Mouse (Mus musculus) bone marrow macrophage, adult 2 months (primary cell): Measurements from ENCODE around the gene Ube4b. TPM values are rescaled to one million over a fixed set of nuclear protein-coding genes. Genes with fewer than 3 reads are reported as not detected.

Experiments
- H3K27ac ChIP-seq: 2 replicates; pipeline ENCODE4 v1.5.1; 2012; ENCODE audit warnings: low read depth, low read length; ENCODE audit not compliant: insufficient read depth
- H3K4me1 ChIP-seq: 2 replicates; pipeline ENCODE4 v1.6.1; 2012; ENCODE audit warnings: low read length; ENCODE audit not compliant: control insufficient read depth, insufficient read depth
- H3K4me3 ChIP-seq: 2 replicates; pipeline ENCODE4 v1.5.1; 2012; ENCODE audit warnings: mild to moderate bottlenecking, low read length, moderate library complexity; ENCODE audit not compliant: insufficient read depth
- CTCF ChIP-seq: IDR thresholded peaks from 2 replicates; pipeline ENCODE4 v1.5.1; 2012; ENCODE audit warnings: low read depth, mild to moderate bottlenecking, low read length, moderate library complexity
- POLR2A ChIP-seq: IDR thresholded peaks from 2 replicates; pipeline ENCODE4 v1.6.1; 2012; ENCODE audit warnings: mild to moderate bottlenecking, low read depth, low read length, borderline replicate concordance
- polyA plus RNA-seq: library from polyadenylated mRNA; stranded (reverse); fragments of >200 nt; gene quantifications from 2 replicates; pipeline ENCODE4 v1.2.4, GENCODE M21; 2012; ENCODE audit not compliant: missing spikeins, insufficient read depth, insufficient read length

Ube4b gene
- polyA plus RNA-seq, 1 experiment, result 49.6 TPM

DNA sequence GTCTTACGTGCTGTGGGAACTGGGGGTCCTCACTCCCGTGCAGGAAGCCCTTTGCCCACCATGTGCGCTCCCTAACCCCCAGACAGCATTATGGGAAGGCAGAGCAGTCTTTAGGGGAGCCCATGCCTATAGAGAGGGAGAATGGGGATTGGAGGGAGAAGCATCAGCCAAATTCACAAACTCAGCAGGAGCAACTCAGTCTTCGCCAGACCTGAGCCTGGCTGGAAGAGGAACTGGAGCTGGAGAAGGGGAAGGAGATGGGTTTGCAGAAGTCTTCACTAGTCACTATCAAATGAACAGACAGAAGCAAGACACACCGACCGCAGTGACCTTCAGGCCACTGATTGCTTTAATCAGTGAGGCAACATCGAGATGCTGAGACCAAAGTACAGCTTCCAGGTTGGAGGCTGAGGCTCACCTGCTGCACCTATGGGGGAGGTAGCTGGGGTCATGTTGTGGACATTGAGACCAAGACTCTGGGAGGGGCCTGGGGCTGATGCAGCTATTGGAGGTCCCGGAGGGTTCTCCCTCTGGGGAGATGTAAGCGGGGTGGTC lies 28.3 kb downstream of the Ube4b start:
- Histone ChIP-seq H3K27ac (no peak overlapping the region), H3K4me3 (no peak overlapping the region)
- no peak for TF ChIP-seq CTCF

GRCm38 (mm10) chr4:149396433-149397306 lies 29.9 kb downstream of the Ube4b start:
- H3K27ac ChIP-seq, result no peak overlapping the region
- peaks cover 29% of the 10 kb centered on the region for H3K4me1 ChIP-seq
- no peak overlapping the region for H3K4me3 ChIP-seq
- no peak for TF ChIP-seq CTCF
- TF ChIP-seq POLR2A, result no peak

More for the DNA sequence above, 28.3 kb downstream of the Ube4b start:
- peaks cover 39% of the 10 kb centered on the region for H3K4me1 ChIP-seq

- TF ChIP-seq POLR2A (no peak), CTCF (no peak)
- H3K27ac ChIP-seq, result no peak overlapping the region
These were observed 31.0 kb downstream of the Ube4b start for GRCm38 (mm10) chr4:149395581-149395980.

GRCm38 (mm10) chr4:149394292-149394691 lies 32.3 kb downstream of the Ube4b start:
- no peak for TF ChIP-seq CTCF
- no peak for TF ChIP-seq POLR2A
- Histone ChIP-seq H3K4me3 (no peak overlapping the region), H3K27ac (no peak overlapping the region), H3K4me1 (peaks cover 12% of the 10 kb centered on the region)

More at GRCm38 (mm10) chr4:149395581-149395980, 31.0 kb downstream of the Ube4b start:
- Histone ChIP-seq H3K4me1 (peaks cover 19% of the 10 kb centered on the region), H3K4me3 (no peak overlapping the region)

DNA sequence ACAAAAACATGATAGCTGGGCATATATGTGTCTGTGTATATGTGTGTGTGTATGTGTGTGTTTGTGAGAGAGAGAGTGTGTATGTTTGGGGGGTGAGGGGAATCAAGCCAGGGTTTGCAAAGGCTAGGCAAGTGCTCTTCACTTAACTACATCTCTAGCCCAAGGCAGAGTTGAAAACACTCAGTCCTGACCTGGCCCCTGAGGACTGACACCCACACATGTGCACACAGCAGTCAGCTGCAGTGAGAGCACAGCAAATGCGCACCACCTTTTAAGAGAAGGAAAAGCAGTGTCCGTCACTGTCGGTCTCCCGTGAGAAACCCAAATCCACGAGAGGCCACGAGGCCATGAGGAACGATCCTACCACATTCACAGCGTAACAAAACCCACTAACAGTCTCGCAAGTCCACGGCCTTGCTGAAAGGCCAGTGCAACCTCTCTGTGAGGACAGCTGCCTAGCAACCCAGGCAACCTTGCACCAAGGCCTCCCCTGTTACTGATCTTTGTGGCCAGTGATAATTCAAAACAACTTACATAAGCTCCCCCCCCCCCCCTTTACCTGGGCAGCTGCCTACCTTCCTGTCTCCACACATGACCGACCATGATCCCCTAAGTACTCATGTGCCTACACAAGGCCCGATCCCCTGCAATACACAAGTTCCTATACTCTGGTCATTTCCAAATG lies 33.1 kb downstream of the Ube4b start:
- no peak overlapping the region for H3K27ac ChIP-seq
- no peak for TF ChIP-seq CTCF
- TF ChIP-seq POLR2A, result no peak

DNA sequence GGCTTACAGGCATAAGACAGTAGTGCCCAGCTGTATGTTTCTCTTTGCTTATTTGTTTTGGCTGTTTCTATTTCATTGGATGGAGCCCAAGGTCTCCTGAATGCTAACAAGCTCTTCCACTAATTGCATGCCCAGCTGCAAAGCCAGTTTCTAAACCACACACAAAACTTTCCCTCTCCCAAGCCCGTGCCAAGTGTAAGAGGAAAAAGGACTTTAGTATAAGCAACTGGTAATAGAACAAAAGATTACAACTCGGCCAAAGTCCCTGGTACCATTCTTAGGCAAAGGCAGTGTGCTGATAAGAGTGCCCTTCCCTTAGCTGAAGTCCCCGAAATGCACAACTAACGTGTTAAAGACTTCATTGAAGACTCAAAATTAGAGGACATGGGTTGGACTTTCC lies 34.2 kb downstream of the Ube4b start:
- no peak overlapping the region for H3K4me3 ChIP-seq
- no peaks in the 10 kb centered on the region for H3K4me1 ChIP-seq
- TF ChIP-seq POLR2A (no peak), CTCF (no peak)
- H3K27ac ChIP-seq, result no peak overlapping the region

More for the DNA sequence above, 33.1 kb downstream of the Ube4b start:
- Histone ChIP-seq H3K4me1 (peaks cover 6% of the 10 kb centered on the region), H3K4me3 (no peak overlapping the region)

DNA sequence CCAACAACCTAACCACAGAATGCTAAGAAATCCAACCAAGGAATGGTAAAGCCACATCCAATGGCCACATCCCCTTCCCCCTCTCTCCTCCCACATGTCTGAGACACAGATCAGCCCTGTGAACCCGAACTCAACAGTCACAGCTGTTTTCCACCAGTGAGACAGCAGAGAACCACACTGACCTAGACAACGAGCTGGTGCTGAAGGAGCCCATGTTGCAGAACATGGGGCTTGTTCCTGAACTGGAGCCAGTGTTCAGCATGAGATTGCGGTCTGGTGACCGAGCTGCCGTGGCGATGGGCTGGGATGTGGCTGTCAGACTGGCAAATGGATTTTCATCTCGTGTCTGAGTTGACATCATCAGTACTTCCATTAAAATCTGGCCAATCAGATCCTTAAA lies 45.5 kb downstream of the Ube4b start:
- TF ChIP-seq POLR2A (no peak), CTCF (no peak)
- Histone ChIP-seq H3K4me1 (no peaks in the 10 kb centered on the region), H3K4me3 (no peak overlapping the region), H3K27ac (no peak overlapping the region)

DNA sequence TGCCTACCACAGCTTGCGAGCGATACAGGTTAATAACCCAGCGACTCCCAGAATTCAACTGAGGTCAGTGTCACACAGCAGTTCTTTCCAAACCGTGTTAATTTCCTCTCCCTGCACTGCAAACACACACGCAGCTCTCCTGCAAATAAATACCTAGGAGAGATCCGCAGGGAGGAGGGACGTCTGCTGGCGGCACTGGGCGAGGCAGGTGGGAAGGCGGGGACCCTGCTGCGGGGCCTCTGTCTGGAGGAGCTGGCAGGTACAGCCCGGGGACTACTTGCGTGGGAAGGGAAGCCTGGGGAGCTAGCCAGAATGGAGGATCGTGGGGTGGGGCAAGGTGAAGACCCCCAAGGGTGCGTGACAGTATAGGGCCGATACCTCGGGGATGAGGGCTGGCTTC lies 46.7 kb downstream of the Ube4b start:
- H3K4me1 ChIP-seq, result no peaks in the 10 kb centered on the region
- no peak overlapping the region for H3K4me3 ChIP-seq
- no peak for TF ChIP-seq CTCF
- no peak for TF ChIP-seq POLR2A
- H3K27ac ChIP-seq, result no peak overlapping the region

GRCm38 (mm10) chr4:149378819-149379218 lies 47.7 kb downstream of the Ube4b start:
- Histone ChIP-seq H3K27ac (no peak overlapping the region), H3K4me3 (no peak overlapping the region), H3K4me1 (no peaks in the 10 kb centered on the region)
- no peak for TF ChIP-seq CTCF
- no peak for TF ChIP-seq POLR2A

DNA sequence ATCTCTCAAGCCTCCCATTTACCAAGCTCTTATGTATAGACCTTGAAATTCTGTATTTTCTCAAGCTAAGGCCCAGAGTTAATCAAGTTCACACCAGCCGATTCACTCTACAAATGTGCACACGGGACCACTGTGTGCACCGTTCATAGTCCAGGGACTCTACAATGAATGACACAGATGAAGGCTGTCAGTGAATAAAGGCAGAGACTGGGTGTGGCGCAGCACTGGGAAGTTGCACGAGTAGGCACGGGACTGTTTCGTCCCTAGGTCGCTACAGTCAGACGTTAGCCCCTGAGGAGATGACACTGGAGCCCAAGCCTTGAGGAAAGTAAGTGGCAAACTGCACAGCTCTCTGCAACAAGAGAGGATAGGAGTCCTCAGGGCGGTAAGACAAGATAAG lies 50.5 kb downstream of the Ube4b start:
- Histone ChIP-seq H3K27ac (no peak overlapping the region), H3K4me3 (no peak overlapping the region)
- no peak for TF ChIP-seq CTCF
- TF ChIP-seq POLR2A, result no peak

More for the DNA sequence above, 50.5 kb downstream of the Ube4b start:
- no peaks in the 10 kb centered on the region for H3K4me1 ChIP-seq
